Mouse (Mus musculus) stomach, embryonic 16.5 days (tissue): ENCODE measurements around the gene Erp27. TPM values are rescaled to one million over a fixed set of nuclear protein-coding genes. Genes with fewer than 3 reads are reported as not detected.

ENCODE experiments used
- ATAC-seq: fragments of 200-750 bp; cut with Nextera tagmentation; 2 replicates; pipeline ENCODE4 v1.8.0; 2017; ENCODE audit warnings: moderate number of reproducible peaks, moderate TSS enrichment; ENCODE audit not compliant: insufficient read depth, low FRiP score
- H3K27ac ChIP-seq: fragments of 300-500 bp; sonication (generic); 2 replicates; pipeline ENCODE4 v1.5.1; 2014; ENCODE audit warnings: low read length
- H3K27me3 ChIP-seq: fragments of 300-500 bp; sonication (generic); 2 replicates; pipeline ENCODE4 v1.6.1; 2014; ENCODE audit warnings: low read length, control low read depth, mixed read lengths; ENCODE audit not compliant: control insufficient read depth, insufficient read depth
- H3K36me3 ChIP-seq: fragments of 300-500 bp; sonication (generic); 2 replicates; pipeline ENCODE4 v1.6.1; 2014; ENCODE audit warnings: low read length; ENCODE audit not compliant: control insufficient read depth, insufficient read depth
- H3K4me1 ChIP-seq: fragments of 300-500 bp; sonication (generic); 2 replicates; pipeline ENCODE4 v1.6.1; 2014; ENCODE audit warnings: low read length, control low read depth, mixed read lengths; ENCODE audit not compliant: control insufficient read depth, insufficient read depth
- H3K4me2 ChIP-seq: fragments of 300-500 bp; sonication (generic); 2 replicates; pipeline ENCODE4 v1.6.1; 2014; ENCODE audit warnings: low read depth, low read length, mixed read lengths
- H3K4me3 ChIP-seq: fragments of 300-500 bp; sonication (generic); replicated peaks from 2 replicates; pipeline ENCODE4 v1.5.1; 2014; ENCODE audit warnings: mild to moderate bottlenecking, low read length
- H3K9ac ChIP-seq: fragments of 300-500 bp; sonication (generic); 2 replicates; pipeline ENCODE4 v1.6.1; 2014; ENCODE audit warnings: low read length
- H3K9me3 ChIP-seq: fragments of 300-500 bp; sonication (generic); replicated peaks from 2 replicates; pipeline ENCODE4 v1.6.1; 2016; ENCODE audit warnings: low read length, control low read depth; ENCODE audit not compliant: control insufficient read depth
- WGBS: fragments of 180-500 bp; shearing (Covaris S2); extraction: QIAGEN DNeasy Blood & Tissue Kit; methylation state at CpG from one replicate; pipeline ENCODE4 v1.1.7; 2014; 5-methylcytosine and 5-hydroxymethylcytosine counted together
- polyA plus RNA-seq: library from polyadenylated mRNA; unstranded; fragments of >200 nt; fragmentation: Nextera tagmentation; extraction: Ambion mirVana; gene quantifications from 2 replicates; pipeline ENCODE4 v1.2.1, GENCODE M21; 2015

The Erp27 gene
- polyA plus RNA-seq, 1 experiment from 2014 or later, result 41.0 TPM

DNA sequence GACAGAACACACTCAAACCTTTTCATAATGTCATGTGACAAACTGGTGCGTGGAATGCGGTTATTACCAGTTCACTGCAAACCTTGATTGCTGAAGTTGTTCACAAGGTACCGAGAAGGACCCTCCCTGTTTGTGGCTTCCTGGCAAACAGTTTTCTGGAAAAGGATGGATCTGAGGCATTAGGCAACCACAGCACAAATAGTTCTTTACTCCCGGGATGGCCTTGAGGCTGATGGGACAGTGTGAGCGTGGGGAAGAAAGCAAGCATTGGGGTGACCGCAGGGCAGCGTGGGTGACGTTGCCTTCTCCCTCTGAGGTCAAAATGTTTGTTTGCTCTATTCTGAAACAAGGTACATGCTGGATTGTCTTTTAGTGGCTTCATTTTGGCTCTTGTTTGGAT lies 32.7 kb upstream of the Erp27 start:
- WGBS, result 83% methylated on average over 8 of the region's 8 CpGs
- H3K4me2 ChIP-seq, result no peak overlapping the region
- ATAC-seq, result no peak
- no peaks in the 10 kb centered on the region for H3K4me1 ChIP-seq
- H3K4me3 ChIP-seq, result no peak overlapping the region
- no peaks in the 10 kb centered on the region for H3K27me3 ChIP-seq
- no peak overlapping the region for H3K9ac ChIP-seq
- no peaks in the 10 kb centered on the region for H3K9me3 ChIP-seq
- no peaks in the 10 kb centered on the region for H3K36me3 ChIP-seq
- no peak overlapping the region for H3K27ac ChIP-seq

DNA sequence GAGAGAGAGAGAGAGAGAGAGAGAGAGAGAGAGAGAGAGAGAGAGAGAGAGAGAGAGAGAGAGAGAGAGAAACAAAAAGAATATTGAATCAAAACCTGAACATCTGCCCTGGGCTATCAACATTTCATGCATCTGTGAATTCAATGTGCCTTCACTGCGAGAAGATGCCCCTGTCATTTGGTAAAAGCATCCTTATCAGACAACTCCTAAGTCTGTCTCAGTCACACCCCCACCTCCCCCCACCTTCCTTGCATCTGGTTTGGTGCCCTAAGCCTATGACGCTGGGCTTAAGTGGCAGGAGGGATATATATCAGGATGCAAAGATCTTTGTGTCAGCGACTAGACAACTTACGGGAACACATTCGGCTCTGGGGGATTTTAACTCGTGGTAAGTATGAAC lies 32.2 kb upstream of the Erp27 start:
- Histone ChIP-seq H3K4me1 (no peaks in the 10 kb centered on the region), H3K4me2 (no peak overlapping the region), H3K27ac (no peak overlapping the region), H3K27me3 (no peaks in the 10 kb centered on the region), H3K36me3 (no peaks in the 10 kb centered on the region), H3K4me3 (no peak overlapping the region), H3K9ac (no peak overlapping the region), H3K9me3 (no peaks in the 10 kb centered on the region)
- 78% methylated on average over 6 of the region's 6 CpGs for WGBS
- ATAC-seq, result no peak

GRCm38 (mm10) chr6:136952930-136953329 lies 30.9 kb upstream of the Erp27 start:
- no peak overlapping the region for H3K4me2 ChIP-seq
- H3K36me3 ChIP-seq, result no peaks in the 10 kb centered on the region
- H3K27me3 ChIP-seq, result no peaks in the 10 kb centered on the region
- no peak overlapping the region for H3K27ac ChIP-seq
- no peak overlapping the region for H3K4me3 ChIP-seq
- H3K9me3 ChIP-seq, result no peaks in the 10 kb centered on the region
- no peaks in the 10 kb centered on the region for H3K4me1 ChIP-seq
- ATAC-seq, result no peak
- WGBS, result 83% methylated on average over 9 of the region's 9 CpGs
- H3K9ac ChIP-seq, result no peak overlapping the region

- Histone ChIP-seq H3K4me1 (no peaks in the 10 kb centered on the region), H3K27ac (no peak overlapping the region), H3K9me3 (no peaks in the 10 kb centered on the region), H3K9ac (no peak overlapping the region), H3K27me3 (no peaks in the 10 kb centered on the region), H3K4me3 (no peak overlapping the region), H3K4me2 (no peak overlapping the region), H3K36me3 (no peaks in the 10 kb centered on the region)
- ATAC-seq, result no peak
- WGBS, result 93% methylated on average over 2 of the region's 2 CpGs
These were observed 28.2 kb upstream of the Erp27 start for GRCm38 (mm10) chr6:136950171-136950570.

DNA sequence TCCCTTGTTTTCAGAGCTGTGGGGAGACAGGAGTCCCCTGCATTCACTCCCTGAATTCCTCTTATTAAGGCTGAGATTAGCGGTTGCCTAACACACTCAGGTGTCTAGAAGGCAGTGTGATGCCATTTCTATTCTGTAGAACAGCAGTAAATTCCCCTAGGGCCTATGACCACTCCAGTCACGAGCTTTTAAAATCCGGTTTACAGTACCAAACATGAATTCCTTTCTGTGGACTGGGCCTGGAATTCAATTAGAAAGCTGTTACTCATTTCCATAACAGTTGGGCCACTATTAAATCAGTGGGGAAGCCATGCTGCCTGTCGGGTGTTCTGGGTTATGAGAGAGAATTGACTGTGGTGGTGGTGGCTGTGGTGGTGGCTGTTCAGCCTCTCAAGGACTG lies 25.7 kb upstream of the Erp27 start:
- WGBS, result 72% methylated on average over 4 of the region's 4 CpGs
- ATAC-seq, result no peak
- no peaks in the 10 kb centered on the region for H3K27me3 ChIP-seq
- no peaks in the 10 kb centered on the region for H3K9me3 ChIP-seq
- H3K9ac ChIP-seq, result no peak overlapping the region
- no peaks in the 10 kb centered on the region for H3K36me3 ChIP-seq
- H3K27ac ChIP-seq, result no peak overlapping the region
- no peak overlapping the region for H3K4me2 ChIP-seq
- H3K4me3 ChIP-seq, result no peak overlapping the region
- H3K4me1 ChIP-seq, result 0 out of 2 replicates have a peak, but pooled peaks cover 2% of the 10 kb centered on the region

GRCm38 (mm10) chr6:136946943-136947342 lies 25.0 kb upstream of the Erp27 start:
- Histone ChIP-seq H3K36me3 (no peaks in the 10 kb centered on the region), H3K9ac (no peak overlapping the region), H3K9me3 (no peaks in the 10 kb centered on the region), H3K4me2 (no peak overlapping the region), H3K4me3 (no peak overlapping the region), H3K4me1 (0 out of 2 replicates have a peak, but pooled peaks cover 2% of the 10 kb centered on the region), H3K27me3 (no peaks in the 10 kb centered on the region), H3K27ac (no peak overlapping the region)
- WGBS, result 50% methylated on average over 9 of the region's 9 CpGs
- no peak for ATAC-seq

DNA sequence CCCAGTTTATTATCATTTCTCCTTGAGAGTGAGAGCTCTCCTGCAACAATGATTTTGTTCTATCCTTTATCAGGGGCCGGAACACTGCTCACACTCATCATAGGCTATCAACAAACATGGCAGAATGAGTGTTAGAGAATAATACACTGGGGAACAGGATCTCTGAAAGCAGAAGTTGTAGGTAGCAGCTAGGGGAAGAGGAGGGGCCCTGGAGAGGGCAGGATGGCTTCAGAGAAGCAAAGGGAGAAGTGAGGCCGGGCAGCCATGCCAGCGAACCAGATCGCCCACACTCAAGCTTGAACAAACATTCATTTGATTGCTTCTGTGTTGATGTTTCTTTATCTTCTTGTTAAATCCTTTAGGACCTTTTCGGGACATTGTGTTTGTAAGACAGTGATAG lies 24.3 kb upstream of the Erp27 start:
- 64% methylated on average over 5 of the region's 5 CpGs for WGBS

DNA sequence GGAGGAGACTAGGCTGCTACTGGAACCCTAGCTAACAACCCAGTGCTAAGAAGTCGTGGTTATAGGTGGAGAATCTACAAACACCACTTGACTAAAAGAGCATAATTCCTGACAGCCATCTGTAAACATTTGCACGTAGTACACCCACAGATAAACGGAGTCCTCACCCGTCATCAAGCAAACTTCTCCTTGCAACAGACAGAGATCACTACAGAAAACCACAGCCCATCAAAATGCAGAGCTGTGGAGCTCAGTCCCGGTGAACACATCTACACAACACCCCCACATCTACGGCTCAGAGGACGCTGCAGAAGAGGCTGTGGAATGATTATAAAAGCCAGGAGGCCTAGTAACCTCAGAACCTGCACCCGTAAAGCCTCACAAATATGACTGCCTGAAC lies 22.5 kb upstream of the Erp27 start:
- Histone ChIP-seq H3K27ac (no peak overlapping the region), H3K27me3 (no peaks in the 10 kb centered on the region), H3K9me3 (no peaks in the 10 kb centered on the region), H3K9ac (no peak overlapping the region), H3K4me1 (peaks cover 22% of the 10 kb centered on the region), H3K4me2 (no peak overlapping the region), H3K4me3 (no peak overlapping the region), H3K36me3 (no peaks in the 10 kb centered on the region)
- WGBS, result 56% methylated on average over 8 of the region's 8 CpGs
- ATAC-seq, result no peak

More for the DNA sequence above, 24.3 kb upstream of the Erp27 start:
- H3K9ac ChIP-seq, result no peak overlapping the region
- no peak for ATAC-seq
- no peaks in the 10 kb centered on the region for H3K36me3 ChIP-seq
- no peaks in the 10 kb centered on the region for H3K9me3 ChIP-seq
- H3K27ac ChIP-seq, result no peak overlapping the region
- H3K4me2 ChIP-seq, result no peak overlapping the region
- peaks cover 9% of the 10 kb centered on the region for H3K4me1 ChIP-seq
- no peak overlapping the region for H3K4me3 ChIP-seq
- H3K27me3 ChIP-seq, result no peaks in the 10 kb centered on the region

GRCm38 (mm10) chr6:136943392-136943791 lies 21.4 kb upstream of the Erp27 start:
- ATAC-seq, result no peak
- no peak overlapping the region for H3K27ac ChIP-seq
- H3K27me3 ChIP-seq, result no peaks in the 10 kb centered on the region
- H3K4me3 ChIP-seq, result no peak overlapping the region
- no peaks in the 10 kb centered on the region for H3K9me3 ChIP-seq
- H3K4me2 ChIP-seq, result no peak overlapping the region
- H3K36me3 ChIP-seq, result no peaks in the 10 kb centered on the region
- no peak overlapping the region for H3K9ac ChIP-seq
- peaks cover 22% of the 10 kb centered on the region for H3K4me1 ChIP-seq

- Histone ChIP-seq H3K4me1 (peaks cover 22% of the 10 kb centered on the region), H3K27ac (no peak overlapping the region), H3K9ac (no peak overlapping the region), H3K36me3 (no peaks in the 10 kb centered on the region), H3K4me2 (no peak overlapping the region), H3K9me3 (no peaks in the 10 kb centered on the region), H3K4me3 (no peak overlapping the region), H3K27me3 (no peaks in the 10 kb centered on the region)
- ATAC-seq, result no peak
- 77% methylated on average over 9 of the region's 9 CpGs for WGBS
These were observed 20.3 kb upstream of the Erp27 start for GRCm38 (mm10) chr6:136942280-136942679.
